Mouse (Mus musculus) kidney, adult 2 months (tissue): ENCODE results near the gene Plaur. TPM values are rescaled to one million over a fixed set of nuclear protein-coding genes. Genes with fewer than 3 reads are reported as not detected.
"Not testable (repeated sequence)": the region's sequence is repeated elsewhere in the genome, so short reads cannot be mapped to it uniquely, and the experiment has no call there.

ENCODE experiments used
- DNase-seq: peaks from one replicate; pipeline ENCODE4 v3.0.0; 2021
- H3K27ac ChIP-seq: fragments of 200-500 bp; 2 replicates; pipeline ENCODE4 v1.5.1; 2012; ENCODE audit warnings: low read depth, low read length, control low read depth, inconsistent platforms; ENCODE audit not compliant: insufficient read depth
- H3K27me3 ChIP-seq: fragments of 200-500 bp; replicated peaks from 2 replicates; pipeline ENCODE4 v1.6.1; 2012; ENCODE audit warnings: mild to moderate bottlenecking, moderate library complexity, low read length, inconsistent platforms; ENCODE audit not compliant: control insufficient read depth, insufficient read depth
- H3K36me3 ChIP-seq: fragments of 200-500 bp; 2 replicates; pipeline ENCODE4 v1.6.1; 2012; ENCODE audit warnings: mild to moderate bottlenecking, moderate library complexity, low read length, inconsistent platforms; ENCODE audit not compliant: control insufficient read depth, insufficient read depth
- H3K4me1 ChIP-seq: fragments of 200-500 bp; 2 replicates; pipeline ENCODE4 v1.6.1; 2011; ENCODE audit warnings: low read length; ENCODE audit not compliant: control insufficient read depth, insufficient read depth
- H3K4me3 ChIP-seq: fragments of 200-500 bp; 2 replicates; pipeline ENCODE4 v1.5.1; 2011; ENCODE audit warnings: mild to moderate bottlenecking, low read depth, low read length, control low read depth; ENCODE audit not compliant: insufficient read depth
- CTCF ChIP-seq: fragments of 200-500 bp; conservative IDR thresholded peaks from 2 replicates; pipeline ENCODE4 v1.5.1; 2011; ENCODE audit warnings: low read depth, mild to moderate bottlenecking, control low read depth, low read length, moderate library complexity, mixed read lengths; ENCODE audit not compliant: insufficient read depth, insufficient read length
- POLR2A ChIP-seq: fragments of 200-500 bp; IDR thresholded peaks from one replicate; pipeline ENCODE4 v1.6.1; 2011; ENCODE audit warnings: low read depth, low read length, control low read depth
- WGBS: fragments of 180-500 bp; shearing (Covaris S2); methylation state at CpG from one replicate; pipeline ENCODE4 v1.1.7; 2018; 5-methylcytosine and 5-hydroxymethylcytosine counted together
- polyA plus RNA-seq: library from polyadenylated mRNA; depleted of rRNA; stranded (reverse); fragments of >200 nt; gene quantifications from 2 replicates; pipeline ENCODE4 v1.2.3, GENCODE M21; 2012

Gene Plaur
- polyA plus RNA-seq, 1 experiment: 10.1 TPM

DNA sequence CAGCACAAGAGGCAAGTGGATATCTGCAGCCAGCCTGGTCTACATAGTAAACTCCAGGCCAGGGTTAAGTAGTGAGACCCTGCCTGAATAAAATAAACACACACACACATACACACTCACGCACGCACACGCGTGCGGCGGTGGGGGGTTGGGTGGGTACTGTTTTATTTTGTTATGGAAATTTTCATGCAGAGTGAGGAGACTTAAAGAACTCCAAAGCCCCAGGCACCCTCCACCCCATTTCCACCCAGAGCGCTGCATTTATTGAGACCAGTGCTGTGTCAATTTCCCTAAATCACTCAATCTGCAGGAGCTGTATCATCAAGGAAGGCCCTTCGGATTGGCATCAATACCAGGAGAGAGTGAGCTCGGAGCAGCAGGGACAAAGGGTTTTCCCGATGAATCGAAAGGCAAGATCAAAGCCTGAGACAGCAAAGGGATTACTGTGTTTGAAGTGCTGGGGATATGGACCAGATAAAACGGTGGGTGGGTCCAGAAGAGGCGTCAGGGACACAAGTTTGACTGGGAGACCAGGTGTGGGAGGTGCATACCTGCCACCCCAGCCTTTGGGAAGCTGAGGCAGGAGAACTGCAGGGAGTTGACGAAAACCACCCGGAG lies 43.3 kb downstream of the Plaur start:
- H3K27ac ChIP-seq: peak overlapping the region; percentile 18; the same call in 1 of the 2 replicates
- H3K4me3 ChIP-seq: no peak overlapping the region
- H3K4me1 ChIP-seq: peaks cover 11% of the 10 kb centered on the region; the same call in 1 of the 2 replicates
- no peaks in the 10 kb centered on the region for H3K27me3 ChIP-seq
- 52% methylated on average over 15 of the region's 15 CpGs for WGBS
- no peaks in the 10 kb centered on the region for H3K36me3 ChIP-seq
- no peak for DNase-seq
- TF ChIP-seq POLR2A: no peak
- no peak for TF ChIP-seq CTCF

DNA sequence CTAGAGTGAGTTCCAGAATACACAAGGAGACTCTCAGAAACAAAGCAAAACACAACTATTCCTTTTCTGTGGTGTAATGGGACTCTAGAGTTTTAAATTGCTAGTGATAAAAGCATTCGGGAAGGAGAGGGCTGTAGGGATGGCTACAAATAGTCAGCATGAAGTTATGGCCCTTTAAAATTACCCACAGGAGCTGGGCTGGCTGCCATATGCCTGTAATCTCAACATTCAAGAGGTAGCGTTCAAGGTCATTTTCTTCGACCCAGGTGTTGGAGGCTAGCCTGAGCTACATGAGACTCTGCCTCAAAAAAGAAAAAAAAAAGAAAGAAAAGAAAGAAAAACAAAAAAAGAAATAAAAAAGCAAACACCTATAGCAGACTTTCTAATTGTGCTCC lies 43.8 kb downstream of the Plaur start:
- Histone ChIP-seq H3K36me3 (no peaks in the 10 kb centered on the region), H3K27me3 (no peaks in the 10 kb centered on the region), H3K27ac (peak overlapping the region; percentile 90; the same call in 1 of the 2 replicates), H3K4me3 (no peak overlapping the region), H3K4me1 (peaks cover 11% of the 10 kb centered on the region; the same call in 1 of the 2 replicates)
- DNase-seq: no peak
- WGBS: 20% methylated on average over 3 of the region's 3 CpGs
- TF ChIP-seq POLR2A (no peak), CTCF (no peak)

DNA sequence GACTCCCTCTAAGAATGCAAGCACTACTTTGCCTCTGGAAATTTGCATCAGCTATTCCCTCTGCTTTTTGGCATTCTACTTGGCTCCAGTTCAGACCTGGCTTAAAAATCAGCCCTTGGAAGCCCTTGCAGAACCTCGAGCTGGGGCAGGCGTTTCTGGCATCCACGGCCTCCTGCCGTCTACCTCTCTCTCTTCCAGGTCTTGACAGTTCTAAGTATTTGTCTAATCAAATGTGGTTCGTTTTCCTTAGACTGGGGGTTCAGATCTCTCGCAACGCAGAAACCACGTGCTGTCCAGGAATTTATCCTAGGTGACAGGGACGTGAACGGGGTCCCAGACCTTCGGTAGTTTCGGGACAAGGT lies 44.2 kb downstream of the Plaur start:
- H3K27ac ChIP-seq: peak overlapping the region; percentile 90
- H3K4me1 ChIP-seq: peaks cover 11% of the 10 kb centered on the region; the same call in 1 of the 2 replicates
- no peak for TF ChIP-seq POLR2A
- no peak for TF ChIP-seq CTCF
- H3K4me3 ChIP-seq: peak overlapping the region; percentile 90
- H3K36me3 ChIP-seq: no peaks in the 10 kb centered on the region
- under 1% methylated on average over 12 of the region's 12 CpGs for WGBS
- DNase-seq: peak; percentile 89
- no peaks in the 10 kb centered on the region for H3K27me3 ChIP-seq

DNA sequence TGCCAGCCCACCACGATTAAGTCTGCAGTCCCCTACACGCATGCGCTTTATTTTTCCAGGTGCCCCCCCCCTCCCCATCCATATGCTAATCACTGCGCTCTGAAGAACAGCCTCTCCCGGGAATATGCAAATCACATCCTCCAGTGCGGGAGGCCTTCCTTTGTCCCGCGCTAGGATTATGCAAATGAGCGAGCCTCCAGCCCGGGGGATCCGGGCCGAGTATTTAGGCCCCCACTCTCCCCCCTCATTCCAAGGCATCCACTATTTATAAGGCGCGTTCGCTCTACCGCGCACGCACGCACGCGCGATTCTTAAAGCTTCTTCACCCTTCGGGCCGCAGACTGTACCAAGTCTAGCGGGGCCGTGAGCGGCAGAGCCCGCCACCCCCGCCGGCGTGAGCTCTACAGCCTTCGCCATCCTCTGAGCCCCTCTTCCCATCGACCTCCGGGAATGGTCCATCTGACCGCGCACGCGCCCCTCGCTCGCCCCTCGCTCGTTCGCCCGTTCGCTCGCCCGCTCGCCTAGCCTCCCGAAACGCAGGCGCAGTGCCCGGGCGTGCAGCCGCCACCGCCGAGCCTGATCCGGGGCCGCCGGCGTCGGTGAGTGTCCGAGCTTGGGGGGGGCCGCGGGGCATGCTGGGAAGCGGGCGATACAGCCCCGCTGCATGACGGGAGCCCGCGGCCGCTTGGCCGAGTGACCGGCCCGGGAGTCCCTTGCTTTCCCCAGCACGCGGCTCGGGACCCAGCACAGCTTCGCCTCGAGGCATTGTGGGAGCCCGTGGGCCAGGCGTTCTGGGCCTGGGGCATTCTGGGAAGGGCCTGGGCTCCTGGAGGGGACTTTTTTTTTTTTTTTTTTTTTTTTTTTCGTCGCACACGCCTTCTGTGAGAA lies 44.8 kb downstream of the Plaur start, which contains the start of gene Zfp428:
Zfp428 (plus strand) TSS at position 169 of the 888 bp plus-strand sequence.
- peak; percentile 92 for DNase-seq
- H3K4me3 ChIP-seq: peak within 1 kb of the TSS; percentile 90
- H3K27ac ChIP-seq: peak within 1 kb of the TSS; percentile 90
- under 1% methylated on average over 84 of the region's 84 CpGs for WGBS
- H3K36me3 ChIP-seq: no peaks in the 10 kb centered on the region
- H3K27me3 ChIP-seq: no peaks in the 10 kb centered on the region
- TF ChIP-seq CTCF (no peak), POLR2A (no peak)
- H3K4me1 ChIP-seq: peaks cover 11% of the 10 kb centered on the region; the same call in 1 of the 2 replicates

DNA sequence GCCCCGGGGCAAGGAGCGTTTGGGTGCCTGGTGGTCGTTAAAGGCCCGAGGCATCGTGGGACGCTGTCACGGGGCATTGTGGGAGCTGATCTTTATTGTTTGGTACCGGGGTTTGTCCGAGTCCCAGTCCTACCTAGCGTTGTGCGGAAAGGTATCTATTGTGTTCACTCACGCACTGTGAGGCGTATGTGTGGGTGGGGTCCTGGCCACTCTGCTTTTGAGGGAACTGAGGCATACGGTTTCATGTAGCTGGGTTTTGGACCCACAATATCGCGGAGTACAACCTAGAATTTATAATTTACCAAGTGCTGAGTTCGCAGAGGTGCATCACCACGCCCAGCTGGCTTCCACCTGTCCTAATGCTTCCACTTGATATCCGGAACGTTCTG lies 45.4 kb downstream of the Plaur start:
- peak; percentile 38 for DNase-seq

DNA sequence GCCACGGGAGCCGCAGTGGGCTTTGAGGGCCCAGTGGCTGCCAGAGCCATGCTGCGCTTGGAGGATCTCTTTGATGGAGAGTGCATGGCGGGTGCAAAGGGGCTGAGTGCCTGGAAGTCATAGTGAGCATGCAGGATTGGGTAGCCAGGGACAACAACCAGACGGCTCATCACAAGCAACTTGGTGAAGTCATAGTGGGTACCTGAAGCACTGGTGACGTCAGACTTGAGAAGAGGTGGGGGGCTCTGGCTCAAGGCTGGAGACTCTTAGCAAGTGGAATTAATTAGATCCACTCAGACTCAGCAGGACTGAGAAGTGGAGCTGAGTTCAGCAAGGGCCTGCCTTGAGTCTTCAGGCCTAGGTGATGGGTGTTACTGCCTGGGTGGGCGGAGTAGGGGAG lies 50.1 kb downstream of the Plaur start, which contains the start of gene AC161166.1:
AC161166.1 (minus strand) TSS at position 101 of the 400 bp plus-strand sequence.
- TF ChIP-seq CTCF (no peak), POLR2A (no peak)

More for the DNA sequence above, 45.4 kb downstream of the Plaur start:
- Histone ChIP-seq H3K4me3 (peak overlapping the region; percentile 90), H3K4me1 (peaks cover 11% of the 10 kb centered on the region; the same call in 1 of the 2 replicates), H3K27me3 (no peaks in the 10 kb centered on the region), H3K27ac (peak overlapping the region; percentile 90), H3K36me3 (no peaks in the 10 kb centered on the region)
- TF ChIP-seq POLR2A: no peak
- TF ChIP-seq CTCF: no peak
- 2% methylated on average over 20 of the region's 20 CpGs for WGBS

DNA sequence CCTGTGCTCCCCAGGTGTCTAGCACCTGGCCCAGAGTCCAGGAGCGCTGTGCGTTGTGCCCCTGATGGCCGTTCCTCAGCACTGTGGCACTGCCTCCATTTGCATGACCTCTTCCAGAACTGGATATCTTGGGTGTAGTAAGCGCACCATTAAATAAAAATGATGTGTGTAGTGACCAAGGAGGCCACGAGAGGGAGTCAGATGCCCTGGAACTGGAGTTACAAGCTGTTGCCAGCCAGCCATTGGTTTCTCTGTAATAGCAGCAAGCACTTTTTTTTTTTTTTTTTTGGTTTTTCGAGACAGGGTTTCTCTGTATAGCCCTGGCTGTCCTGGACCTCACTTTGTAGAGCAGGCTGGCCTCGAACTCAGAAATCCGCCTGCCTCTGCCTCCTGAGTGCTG lies 54.0 kb downstream of the Plaur start:
- 0 out of 2 replicates have a peak, but pooled peaks have one; percentile 41 for TF ChIP-seq CTCF
- 73% methylated on average over 8 of the region's 8 CpGs for WGBS
- peak; percentile 51 for DNase-seq

More for the DNA sequence above, 50.1 kb downstream of the Plaur start, which contains the start of gene AC161166.1:
- Histone ChIP-seq H3K27me3 (no peaks in the 10 kb centered on the region), H3K4me3 (no peak within 1 kb of the TSS), H3K4me1 (peaks cover 7% of the 10 kb centered on the region; the same call in 1 of the 2 replicates), H3K27ac (no peak within 1 kb of the TSS), H3K36me3 (no peaks in the 10 kb centered on the region)
- no peak for DNase-seq
- 92% methylated on average over 7 of the region's 7 CpGs for WGBS

More for the DNA sequence above, 54.0 kb downstream of the Plaur start:
- H3K4me3 ChIP-seq, H3K27ac ChIP-seq, H3K36me3 ChIP-seq, H3K4me1 ChIP-seq, H3K27me3 ChIP-seq: not testable (repeated sequence)
